Mouse (Mus musculus) kidney, postnatal 0 days (tissue): ENCODE measurements around the gene Tnfrsf8. TPM values are rescaled to one million over a fixed set of nuclear protein-coding genes. Genes with fewer than 3 reads are reported as not detected.
A peak's percentile ranks its signal among the peaks of the same experiment; 100 is the strongest.

Source experiments
- ATAC-seq: fragments of 200-750 bp; cut with Nextera tagmentation; replicated peaks from 2 replicates; pipeline ENCODE4 v1.8.0; 2017; ENCODE audit warnings: low read depth, moderate number of reproducible peaks, moderate TSS enrichment, moderate library complexity; ENCODE audit not compliant: low FRiP score
- DNase-seq: peaks from one replicate; pipeline ENCODE4 v3.0.0-alpha.2; 2016; ENCODE audit warnings: low spot score
- H3K27ac ChIP-seq: fragments of 300-500 bp; sonication (generic); 2 replicates; pipeline ENCODE4 v1.5.1; 2014; ENCODE audit warnings: mild to moderate bottlenecking
- H3K27me3 ChIP-seq: fragments of 300-500 bp; sonication (generic); 2 replicates; pipeline ENCODE4 v1.6.1; 2014; ENCODE audit warnings: low read length, mixed read lengths; ENCODE audit not compliant: insufficient read depth
- H3K36me3 ChIP-seq: fragments of 300-500 bp; sonication (generic); 2 replicates; pipeline ENCODE4 v1.6.1; 2014; ENCODE audit warnings: low read length, mixed read lengths; ENCODE audit not compliant: insufficient read depth
- H3K4me1 ChIP-seq: fragments of 300-500 bp; sonication (generic); replicated peaks from 2 replicates; pipeline ENCODE4 v1.6.1; 2014; ENCODE audit warnings: antibody characterized with exemption, low read length, mixed read lengths; ENCODE audit not compliant: insufficient read depth
- H3K4me2 ChIP-seq: fragments of 300-500 bp; sonication (generic); 2 replicates; pipeline ENCODE4 v1.6.1; 2014; ENCODE audit warnings: mild to moderate bottlenecking, low read length, moderate library complexity, mixed read lengths
- H3K4me3 ChIP-seq: fragments of 300-500 bp; sonication (generic); replicated peaks from 2 replicates; pipeline ENCODE4 v1.5.1; 2014; ENCODE audit warnings: low read depth, low read length
- H3K9ac ChIP-seq: fragments of 300-500 bp; sonication (generic); 2 replicates; pipeline ENCODE4 v1.6.1; 2014; ENCODE audit warnings: low read depth, low read length
- H3K9me3 ChIP-seq: fragments of 300-500 bp; sonication (generic); replicated peaks from 2 replicates; pipeline ENCODE4 v1.6.1; 2016; ENCODE audit warnings: low read length, inconsistent platforms, mixed read lengths
- CTCF ChIP-seq: IDR thresholded peaks from 2 replicates; pipeline ENCODE4 v1.5.1; 2016; ENCODE audit warnings: antibody characterized with exemption, low read depth, mild to moderate bottlenecking, moderate library complexity
- WGBS: fragments of 180-500 bp; shearing (Covaris S2); extraction: QIAGEN DNeasy Blood & Tissue Kit; methylation state at CpG from one replicate; pipeline ENCODE4 v1.1.7; 2014; 5-methylcytosine and 5-hydroxymethylcytosine counted together
- polyA plus RNA-seq: library from polyadenylated mRNA; unstranded; fragments of >200 nt; fragmentation: Nextera tagmentation; extraction: Ambion mirVana; gene quantifications from 2 replicates; pipeline ENCODE4 v1.2.1, GENCODE M21; 2015

The Tnfrsf8 gene
- polyA plus RNA-seq, 1 experiment from 2014 or later, result 0.08 TPM

DNA sequence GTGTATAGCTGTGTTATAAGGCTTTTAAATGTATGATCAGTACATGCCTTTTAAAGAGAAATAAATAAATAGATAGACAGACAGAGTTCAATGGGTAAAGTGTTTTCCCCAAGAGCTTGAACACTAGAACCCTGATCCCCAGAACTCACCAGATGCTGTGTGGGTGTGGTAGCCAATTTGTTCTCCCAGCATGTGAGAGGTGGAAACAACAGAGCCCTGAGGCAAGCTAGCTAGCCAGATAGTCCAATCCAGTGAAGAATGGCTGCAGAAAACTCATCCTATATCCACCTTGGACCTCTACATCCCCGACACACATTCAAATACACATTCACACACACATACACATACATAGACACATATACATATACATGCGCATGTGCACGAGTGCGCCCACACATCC lies 63.4 kb downstream of the Tnfrsf8 start:
- H3K4me1 ChIP-seq, result no peaks in the 10 kb centered on the region
- no peak for TF ChIP-seq CTCF
- no peaks in the 10 kb centered on the region for H3K36me3 ChIP-seq
- H3K27ac ChIP-seq, result no peak overlapping the region
- no peak overlapping the region for H3K4me2 ChIP-seq
- DNase-seq (no peak), ATAC-seq (no peak)
- H3K27me3 ChIP-seq, result peaks cover 4% of the 10 kb centered on the region; the same call in 1 of the 2 replicates
- WGBS, result 95% methylated on average over 4 of the region's 4 CpGs
- H3K9me3 ChIP-seq, result no peaks in the 10 kb centered on the region
- H3K4me3 ChIP-seq, result no peak overlapping the region
- H3K9ac ChIP-seq, result no peak overlapping the region

DNA sequence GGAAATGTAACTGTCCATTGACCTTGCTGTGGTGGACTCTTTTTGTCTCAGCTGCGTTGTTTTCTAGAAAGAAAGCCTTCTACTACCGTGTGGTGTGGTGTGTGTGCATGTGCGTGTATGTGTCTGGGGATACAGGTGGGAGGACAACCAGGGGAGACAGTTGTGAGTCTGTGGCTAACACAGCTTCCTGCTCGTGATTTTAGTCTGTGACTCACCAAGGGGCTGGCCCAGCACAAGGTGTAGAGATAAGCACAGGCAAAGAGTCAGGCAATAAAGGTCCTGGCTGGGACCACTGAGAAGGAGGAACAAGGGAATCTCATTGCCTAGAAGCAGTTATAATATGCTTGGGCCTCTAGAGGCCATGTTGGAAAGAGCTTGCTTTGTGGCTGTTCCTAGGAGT lies 65.0 kb downstream of the Tnfrsf8 start:
- no peak for TF ChIP-seq CTCF
- DNase-seq (no peak), ATAC-seq (no peak)
- no peak overlapping the region for H3K27ac ChIP-seq
- no peaks in the 10 kb centered on the region for H3K36me3 ChIP-seq
- 82% methylated on average over 4 of the region's 4 CpGs for WGBS
- peaks cover 4% of the 10 kb centered on the region; the same call in 1 of the 2 replicates for H3K27me3 ChIP-seq
- H3K4me3 ChIP-seq, result no peak overlapping the region
- 0 out of 2 replicates have a peak, but pooled peaks cover 6% of the 10 kb centered on the region for H3K4me1 ChIP-seq
- no peak overlapping the region for H3K9ac ChIP-seq
- no peak overlapping the region for H3K4me2 ChIP-seq
- H3K9me3 ChIP-seq, result no peaks in the 10 kb centered on the region

- no peak overlapping the region for H3K9ac ChIP-seq
- no peaks in the 10 kb centered on the region for H3K9me3 ChIP-seq
- no peak overlapping the region for H3K4me3 ChIP-seq
- H3K27me3 ChIP-seq, result peaks cover 4% of the 10 kb centered on the region; the same call in 1 of the 2 replicates
- H3K4me1 ChIP-seq, result 0 out of 2 replicates have a peak, but pooled peaks cover 6% of the 10 kb centered on the region
- ATAC-seq, result no peak
- no peak overlapping the region for H3K27ac ChIP-seq
- no peak for DNase-seq
- 79% methylated on average over 2 of the region's 2 CpGs for WGBS
- H3K36me3 ChIP-seq, result no peaks in the 10 kb centered on the region
- H3K4me2 ChIP-seq, result no peak overlapping the region
- no peak for TF ChIP-seq CTCF
Observed at GRCm38 (mm10) chr4:145247556-145247955, 67.4 kb downstream of the Tnfrsf8 start.

GRCm38 (mm10) chr4:145246173-145247011 lies 68.6 kb downstream of the Tnfrsf8 start, which contains the start of gene Tnfrsf1b:
Tnfrsf1b (minus strand) TSS chr4:145246870.
- WGBS, result under 1% methylated on average over 47 of the region's 47 CpGs

GRCm38 (mm10) chr4:145245581-145245980 lies 69.4 kb downstream of the Tnfrsf8 start:
- Histone ChIP-seq H3K9ac (no peak overlapping the region), H3K9me3 (no peaks in the 10 kb centered on the region), H3K27me3 (peaks cover 4% of the 10 kb centered on the region; the same call in 1 of the 2 replicates), H3K4me3 (peak overlapping the region; percentile 38; the same call in 1 of the 2 replicates), H3K4me2 (peak overlapping the region; percentile 73), H3K27ac (no peak overlapping the region), H3K36me3 (no peaks in the 10 kb centered on the region), H3K4me1 (peaks cover 13% of the 10 kb centered on the region; the same call in 1 of the 2 replicates)
- DNase-seq (no peak), ATAC-seq (no peak)
- TF ChIP-seq CTCF, result no peak
- 91% methylated on average over 3 of the region's 3 CpGs for WGBS

More at GRCm38 (mm10) chr4:145246173-145247011, 68.6 kb downstream of the Tnfrsf8 start, which contains the start of gene Tnfrsf1b:
- peak; percentile 40 for DNase-seq
- Histone ChIP-seq H3K36me3 (no peaks in the 10 kb centered on the region), H3K4me2 (peak within 1 kb of the TSS; percentile 73), H3K9me3 (no peaks in the 10 kb centered on the region), H3K4me1 (peaks cover 6% of the 10 kb centered on the region; the same call in 1 of the 2 replicates), H3K27me3 (peaks cover 4% of the 10 kb centered on the region; the same call in 1 of the 2 replicates), H3K27ac (no peak within 1 kb of the TSS), H3K9ac (peak within 1 kb of the TSS; percentile 9; the same call in 1 of the 2 replicates), H3K4me3 (peak within 1 kb of the TSS; percentile 38)
- peak; percentile 81 for ATAC-seq
- no peak for TF ChIP-seq CTCF

GRCm38 (mm10) chr4:145244676-145245075 lies 70.3 kb downstream of the Tnfrsf8 start:
- H3K4me1 ChIP-seq, result peaks cover 18% of the 10 kb centered on the region; the same call in 1 of the 2 replicates
- WGBS, result 93% methylated on average over 2 of the region's 2 CpGs
- ATAC-seq (no peak), DNase-seq (no peak)
- H3K27me3 ChIP-seq, result peaks cover 4% of the 10 kb centered on the region; the same call in 1 of the 2 replicates
- H3K9me3 ChIP-seq, result no peaks in the 10 kb centered on the region
- H3K9ac ChIP-seq, result no peak overlapping the region
- no peak overlapping the region for H3K4me3 ChIP-seq
- H3K36me3 ChIP-seq, result no peaks in the 10 kb centered on the region
- no peak overlapping the region for H3K4me2 ChIP-seq
- no peak for TF ChIP-seq CTCF
- no peak overlapping the region for H3K27ac ChIP-seq
